9 mouse cellular contexts compared by ENCODE assay signal in genomic region chr2:132020991-132021541, GRCm38 (mm10). TPM values are rescaled to one million over a fixed set of nuclear protein-coding genes. Genes with fewer than 3 reads are reported as not detected.
A peak's percentile ranks its signal among the peaks of the same experiment; 100 is the strongest.
DNase-seq lines count a peak whose midpoint lies in the region; ATAC-seq and TF ChIP-seq lines count a peak whose summit lies in the region.
"Had no signal": no experiment of that assay in that cellular context is flagged by ENCODE, and none has a peak within 500 bp of the region (broad histone marks: within the 10 kb centered on the region; RNA-seq: fewer than 3 reads in every experiment).

No protein-coding gene starts in this region.

- no peaks in the 10 kb centered on the region for H3K79me2 ChIP-seq in myocyte (ENCODE audit: control insufficient read depth, insufficient read depth)

- no peaks in the 10 kb centered on the region for H3K4me1 ChIP-seq in embryonic facial prominence, embryonic 11.5 days (ENCODE audit: control insufficient read depth, insufficient read depth, low read length)
- H3K4me1 ChIP-seq in embryonic facial prominence, embryonic 10.5 days = peaks cover 36% of the 10 kb centered on the region
- no peaks in the 10 kb centered on the region; the same call in 1 of the 2 replicates for H3K4me1 ChIP-seq in hindbrain, postnatal 0 days (ENCODE audit: insufficient read depth, low read length)
- no peaks in the 10 kb centered on the region for H3K4me1 ChIP-seq in forebrain, embryonic 15.5 days

- H3K9ac ChIP-seq in embryonic facial prominence, embryonic 11.5 days (replicated peaks; ENCODE audit: low read length) = no peak overlapping the region
- no peak overlapping the region for H3K9ac ChIP-seq in hindbrain, postnatal 0 days (replicated peaks; ENCODE audit: low read length)
- H3K9ac ChIP-seq in forebrain, embryonic 15.5 days (replicated peaks) = no peak overlapping the region

- no peak for TF ChIP-seq POLR2A in myocyte (IDR thresholded peaks at IDR 0.05; ENCODE audit: insufficient read length, low read depth)

- 53% methylated on average over 5 of the region's 5 CpGs for WGBS in embryonic facial prominence, embryonic 11.5 days
- WGBS in embryonic facial prominence, embryonic 10.5 days = 54% methylated on average over 5 of the region's 5 CpGs
- 67% methylated on average over 5 of the region's 5 CpGs for WGBS in hindbrain, postnatal 0 days
- 79% methylated on average over 5 of the region's 5 CpGs for WGBS in forebrain, embryonic 15.5 days

- no peak for DNase-seq in embryonic facial prominence, embryonic 11.5 days (ENCODE audit: low spot score)
- DNase-seq in embryonic facial prominence, embryonic 10.5 days (ENCODE audit: low spot score) = no peak
- peak; percentile 40 to 44 for DNase-seq in CD8-positive naive resting alpha-beta T cell, adult 2 months (ENCODE audit: low read depth in 2 of 2, low spot score in 2 of 2)
- no peak for DNase-seq in hindbrain, postnatal 0 days (ENCODE audit: low spot score)
- no peak for DNase-seq in urinary bladder, postnatal 10 days (ENCODE audit: low spot score)

- H3K9me3 ChIP-seq in embryonic facial prominence, embryonic 11.5 days (replicated peaks; ENCODE audit: control insufficient read depth, low read length) = no peaks in the 10 kb centered on the region
- no peaks in the 10 kb centered on the region for H3K9me3 ChIP-seq in embryonic facial prominence, embryonic 10.5 days
- H3K9me3 ChIP-seq in hindbrain, postnatal 0 days (ENCODE audit: low read length) = no peaks in the 10 kb centered on the region
- H3K9me3 ChIP-seq in forebrain, embryonic 15.5 days = no peaks in the 10 kb centered on the region

- H3K27ac ChIP-seq in embryonic facial prominence, embryonic 11.5 days (replicated peaks; ENCODE audit: low read depth, low read length) = 0 out of 2 replicates have a peak overlapping the region, but pooled peaks have one; percentile 8
- no peak overlapping the region for H3K27ac ChIP-seq in embryonic facial prominence, embryonic 10.5 days (replicated peaks)
- peak overlapping the region; percentile 32; the same call in 1 of the 2 replicates for H3K27ac ChIP-seq in hindbrain, postnatal 0 days
- H3K27ac ChIP-seq in forebrain, embryonic 15.5 days (replicated peaks) = no peak overlapping the region

- H3K36me3 ChIP-seq in embryonic facial prominence, embryonic 11.5 days (replicated peaks; ENCODE audit: control insufficient read depth, insufficient read depth, low read depth, low read length) = no peaks in the 10 kb centered on the region
- no peaks in the 10 kb centered on the region for H3K36me3 ChIP-seq in embryonic facial prominence, embryonic 10.5 days (replicated peaks)
- no peaks in the 10 kb centered on the region for H3K36me3 ChIP-seq in hindbrain, postnatal 0 days (ENCODE audit: insufficient read depth, low read length)
- H3K36me3 ChIP-seq in myocyte (ENCODE audit: control insufficient read depth, insufficient read depth) = no peaks in the 10 kb centered on the region
- H3K36me3 ChIP-seq in forebrain, embryonic 15.5 days = no peaks in the 10 kb centered on the region

- H3ac ChIP-seq in myocyte (ENCODE audit: control insufficient read depth, insufficient read length) = no peak overlapping the region

- TF ChIP-seq CTCF in hindbrain, postnatal 0 days (IDR thresholded peaks at IDR 0.05; ENCODE audit: low read depth) = no peak

- no peak for ATAC-seq in embryonic facial prominence, embryonic 11.5 days (replicated peaks; ENCODE audit: insufficient number of reproducible peaks, low FRiP score, low TSS enrichment, low read depth)
- no peak for ATAC-seq in hindbrain, postnatal 0 days
- ATAC-seq in megakaryocyte-erythroid progenitor cell, adult 5-6 weeks (replicated peaks; ENCODE audit: low FRiP score, low TSS enrichment, poor library complexity, severe bottlenecking) = no peak
- ATAC-seq in forebrain, embryonic 15.5 days (replicated peaks) = no peak

- no peak overlapping the region for H3K4me3 ChIP-seq in embryonic facial prominence, embryonic 11.5 days (ENCODE audit: low read depth, low read length)
- H3K4me3 ChIP-seq in embryonic facial prominence, embryonic 10.5 days = no peak overlapping the region
- H3K4me3 ChIP-seq in hindbrain, postnatal 0 days (ENCODE audit: low read length) = no peak overlapping the region
- H3K4me3 ChIP-seq in myocyte = no peak overlapping the region
- no peak overlapping the region for H3K4me3 ChIP-seq in forebrain, embryonic 15.5 days
- H3K4me3 ChIP-seq: erythroblast, embryonic 14.5 days had no signal

- H3K27me3 ChIP-seq in embryonic facial prominence, embryonic 11.5 days (ENCODE audit: control insufficient read depth, insufficient read depth, low read length) = no peaks in the 10 kb centered on the region
- H3K27me3 ChIP-seq in embryonic facial prominence, embryonic 10.5 days (replicated peaks; ENCODE audit: low read depth, poor library complexity, severe bottlenecking) = 0 out of 2 replicates have a peak, but pooled peaks cover under 1% of the 10 kb centered on the region
- no peaks in the 10 kb centered on the region for H3K27me3 ChIP-seq in hindbrain, postnatal 0 days (ENCODE audit: insufficient read depth, low read length)
- no peaks in the 10 kb centered on the region for H3K27me3 ChIP-seq in myocyte (ENCODE audit: control insufficient read depth, insufficient read depth, insufficient read length)
- H3K27me3 ChIP-seq in forebrain, embryonic 15.5 days = no peaks in the 10 kb centered on the region

- H3K4me2 ChIP-seq in embryonic facial prominence, embryonic 11.5 days (ENCODE audit: low read depth, low read length) = no peak overlapping the region
- H3K4me2 ChIP-seq in hindbrain, postnatal 0 days (ENCODE audit: low read depth, low read length) = no peak overlapping the region
- no peak overlapping the region for H3K4me2 ChIP-seq in myocyte (ENCODE audit: low read depth)
- H3K4me2 ChIP-seq in forebrain, embryonic 15.5 days (replicated peaks) = no peak overlapping the region

TF ChIP-seq in myocyte, 11 proteins besides CTCF, POLR2A, EP300 and RAD21:
- no peak for TF ChIP-seq MAX (IDR thresholded peaks at IDR 0.05; ENCODE audit: low read depth)
- no peak for TF ChIP-seq TCF12 (IDR thresholded peaks at IDR 0.05; ENCODE audit: insufficient read depth, poor library complexity, severe bottlenecking)
- no peak for TF ChIP-seq POLR2AphosphoS2 (IDR thresholded peaks at IDR 0.05; ENCODE audit: insufficient read length, low read depth)
- TF ChIP-seq MYOG (IDR thresholded peaks at IDR 0.05; ENCODE audit: control insufficient read depth in 1 of 3, insufficient read depth in 1 of 3, insufficient read length in 2 of 3, low read depth in 2 of 3) = peak; percentile 10 to 80 (median 38)
- no peak for TF ChIP-seq SRF (IDR thresholded peaks at IDR 0.05; ENCODE audit: control insufficient read depth, insufficient read length, low read depth)
- no peak for TF ChIP-seq E2F4 (IDR thresholded peaks at IDR 0.05; ENCODE audit: insufficient read depth)
- TF ChIP-seq MYOD1 (IDR thresholded peaks at IDR 0.05; ENCODE audit: control insufficient read depth in 1 of 3, insufficient read length in 2 of 3, low read depth in 2 of 3) = peak in 2 of 3 experiments; percentile 41 to 83
- no peak for TF ChIP-seq CEBPB (IDR thresholded peaks at IDR 0.05; ENCODE audit: insufficient read depth, poor library complexity, severe bottlenecking)
- TF ChIP-seq USF1 (IDR thresholded peaks at IDR 0.05; ENCODE audit: low read depth) = no peak
- no peak for TF ChIP-seq REST (IDR thresholded peaks at IDR 0.05; ENCODE audit: insufficient read depth, insufficient read length)
- TF ChIP-seq TCF3 (IDR thresholded peaks at IDR 0.05; ENCODE audit: insufficient read length, low read depth) = no peak

RNA-seq across cellular contexts. Expression of gene Rassf2, which starts 9.0 kb away (rescaled TPM):
- 9.5 and 10.3 TPM in 2 replicates for polyA plus RNA-seq in embryonic facial prominence, embryonic 11.5 days (2014; fragmentation: Nextera tagmentation; extraction: Ambion mirVana)
- 10.6 and 14.2 TPM in 2 replicates for polyA plus RNA-seq in embryonic facial prominence, embryonic 10.5 days (2016; fragmentation: Nextera tagmentation; extraction: Ambion mirVana)
- total RNA-seq in hindbrain, postnatal 0 days (2014; rRNA removed) = 39.1 and 39.8 TPM in 2 replicates
- 18.7 and 19.0 TPM in 2 replicates for polyA plus RNA-seq in hindbrain, postnatal 0 days (2015; fragmentation: Nextera tagmentation; extraction: Ambion mirVana)
- 8.4 TPM for polyA plus RNA-seq in myocyte (2012; fragmentation: generic; extraction: Trizol)
- 4.3 and 10.8 TPM in 2 replicates for total RNA-seq in megakaryocyte-erythroid progenitor cell, adult 5-6 weeks (2014; fragmentation: Nextera tagmentation)
- total RNA-seq in megakaryocyte-erythroid progenitor cell, adult 5-6 weeks (2017) = 2.3 and 4.8 TPM in 2 replicates
- 26.2 and 26.8 TPM in 2 replicates for polyA plus RNA-seq in forebrain, embryonic 15.5 days (2015; fragmentation: Nextera tagmentation; extraction: Ambion mirVana)

Comparison
In these comparisons a context has a peak if more than half of its experiments do, and no peak if none do; other contexts are left out.
1. H3K27ac ChIP-seq: peak in embryonic facial prominence, embryonic 11.5 days (single experiment) and hindbrain, postnatal 0 days (single experiment); none in embryonic facial prominence, embryonic 10.5 days (single experiment) and forebrain, embryonic 15.5 days (single experiment).
2. DNase-seq: peak in CD8-positive naive resting alpha-beta T cell, adult 2 months (2 of 2); none in embryonic facial prominence, embryonic 11.5 days (single experiment), embryonic facial prominence, embryonic 10.5 days (single experiment), hindbrain, postnatal 0 days (single experiment) and urinary bladder, postnatal 10 days (single experiment).